Comparison of ENCODE assay signal across 8 mouse cellular contexts in the genomic region with DNA sequence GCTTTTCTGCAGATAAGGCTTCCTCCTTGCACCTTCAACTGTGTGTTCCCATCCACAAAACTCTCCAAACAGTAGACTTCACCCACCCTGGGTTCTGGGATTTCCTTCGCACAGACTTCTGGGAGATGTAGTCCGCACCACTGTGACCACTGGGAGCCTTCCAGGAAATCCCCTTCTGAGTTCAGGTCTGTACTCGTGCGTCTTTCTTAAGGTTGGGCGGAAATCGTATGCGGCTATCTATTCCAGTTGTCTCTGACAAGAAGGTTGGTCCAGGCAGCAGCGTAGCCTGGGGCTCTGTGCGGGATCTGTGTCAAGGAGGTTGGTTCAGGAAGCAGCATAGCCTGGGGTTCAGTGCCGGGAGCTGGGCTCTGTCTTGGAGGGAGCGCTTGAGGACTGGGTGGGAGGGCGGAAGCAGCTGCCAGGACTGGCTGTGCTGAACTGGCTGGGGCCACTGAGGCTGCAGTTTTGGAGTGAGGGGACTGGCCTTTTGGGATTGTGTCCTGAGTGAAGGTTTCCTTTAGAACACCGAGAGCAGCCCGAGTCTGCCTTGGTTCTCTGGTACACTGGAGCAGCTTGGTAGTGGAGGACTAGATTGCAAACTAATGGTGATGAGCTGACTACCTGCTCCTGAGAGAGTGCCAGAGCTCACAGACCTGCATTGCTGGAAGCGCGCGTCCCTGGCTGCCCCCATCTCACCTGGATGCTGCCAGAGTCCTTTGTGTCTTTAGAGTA. TPM values are rescaled to one million over a fixed set of nuclear protein-coding genes. Genes with fewer than 3 reads are reported as not detected.
A peak's percentile ranks its signal among the peaks of the same experiment; 100 is the strongest.
DNase-seq lines count a peak whose midpoint lies in the region; ATAC-seq lines count a peak whose summit lies in the region.

A gene (plus strand): TSS at position 192 of the 732 bp plus-strand sequence.

- peak; percentile 67 for DNase-seq in embryo, embryonic 10 days (ENCODE audit: low spot score)
- peak; percentile 46 for DNase-seq in gastrocnemius, postnatal 10 days
- peak; percentile 93 for DNase-seq in induced T-regulatory cell, adult 2 months (ENCODE audit: low read depth)
- DNase-seq in left cerebral cortex, adult 8-10 months (ENCODE audit: low spot score in 2 of 2): peak; percentile 42 to 62
- peak; percentile 84 for DNase-seq in right cerebral cortex, adult 18-20 months
- DNase-seq in urinary bladder, adult 2 months (ENCODE audit: low spot score): peak; percentile 47

- ATAC-seq in activated CD4-positive, CD25-positive, alpha-beta regulatory T cell, adult 4 months: peak; percentile 100
- ATAC-seq in megakaryocyte, adult 5-6 weeks (ENCODE audit: poor library complexity, severe bottlenecking): peak; percentile 92

RNA-seq across cellular contexts. Expression of the gene that starts here (rescaled TPM):
- 10 to 100 TPM; 18.8 to 21.6 TPM for polyA plus RNA-seq in activated CD4-positive, CD25-positive, alpha-beta regulatory T cell, adult 4 months (2017; shearing (Covaris generic))
- 1 to 10 TPM; 1.4 to 2.1 TPM for total RNA-seq in gastrocnemius, postnatal 10 days (2021)
- 10 to 100 TPM in 1 of 4 experiments, 1 to 10 TPM in 3; 4.1 to 10.3 (median 6.1) TPM for total RNA-seq in left cerebral cortex, adult 8-10 months (2022)
- 6.5 and 7.5 TPM in 2 replicates for total RNA-seq in megakaryocyte, adult 5-6 weeks (2015)
- 5.0 and 5.4 TPM in 2 replicates for total RNA-seq in megakaryocyte, adult 5-6 weeks (2017)
- 6.4 and 7.4 TPM in 2 replicates for polyA plus RNA-seq in urinary bladder, adult 2 months (2012; rRNA removed)

Comparison
In these comparisons a context has a peak if more than half of its experiments do, and no peak if none do; other contexts are left out.
1. Peak in every context shown above with its lines: DNase-seq and ATAC-seq.